Mouse (Mus musculus) c-Kit-positive CD71-negative TER-119-negative erythroid progenitor cells, embryonic 14.5 days (primary cell): ENCODE data around the gene Ldlrad3.

Source experiments
- DNase-seq: peaks from one replicate; pipeline ENCODE4 v3.0.0-alpha.2; 2013; ENCODE audit warnings: low read depth

Gene Ldlrad3

DNA sequence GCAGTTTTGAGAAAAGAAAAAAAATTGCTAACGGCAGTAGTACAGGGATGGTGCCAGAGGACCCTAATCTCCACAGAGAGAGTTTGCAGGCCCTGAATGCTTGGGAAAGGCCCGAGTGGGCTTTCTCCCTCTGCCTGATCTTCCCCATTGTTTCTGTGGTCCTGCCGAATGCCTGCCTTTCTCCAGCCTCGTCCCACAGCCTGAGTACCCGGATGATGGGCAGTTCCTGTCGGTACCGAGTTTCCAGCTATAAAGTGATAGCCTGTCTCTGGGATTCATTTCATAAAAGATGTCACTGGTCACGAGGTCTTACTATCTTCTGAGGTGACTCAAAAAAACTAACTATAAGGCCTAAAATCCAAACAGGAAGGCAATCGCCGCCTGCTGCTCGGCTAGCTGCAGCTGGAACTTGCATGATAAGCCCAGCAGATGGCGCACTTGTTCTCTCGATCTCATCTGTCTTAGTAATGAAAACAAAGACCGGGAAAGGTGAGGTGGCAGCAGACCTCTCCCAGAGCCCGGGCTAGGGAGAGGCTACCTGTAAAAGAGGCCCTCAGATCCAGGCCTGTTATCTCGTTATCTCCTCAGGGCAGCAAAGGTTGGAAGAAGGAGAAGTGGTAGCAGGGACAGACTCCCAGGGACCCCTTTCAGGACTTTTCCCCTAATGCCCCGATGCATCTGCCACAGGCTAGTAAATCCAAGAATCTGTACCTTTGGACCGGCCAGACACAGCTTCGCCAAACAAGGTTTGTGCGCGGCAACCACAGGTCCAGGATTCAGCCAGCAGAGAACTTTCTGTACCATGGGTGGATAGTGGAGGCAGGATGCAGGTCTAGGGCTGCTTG, 280.4 kb downstream of the Ldlrad3 start:
- peak; percentile 69 for DNase-seq

DNA sequence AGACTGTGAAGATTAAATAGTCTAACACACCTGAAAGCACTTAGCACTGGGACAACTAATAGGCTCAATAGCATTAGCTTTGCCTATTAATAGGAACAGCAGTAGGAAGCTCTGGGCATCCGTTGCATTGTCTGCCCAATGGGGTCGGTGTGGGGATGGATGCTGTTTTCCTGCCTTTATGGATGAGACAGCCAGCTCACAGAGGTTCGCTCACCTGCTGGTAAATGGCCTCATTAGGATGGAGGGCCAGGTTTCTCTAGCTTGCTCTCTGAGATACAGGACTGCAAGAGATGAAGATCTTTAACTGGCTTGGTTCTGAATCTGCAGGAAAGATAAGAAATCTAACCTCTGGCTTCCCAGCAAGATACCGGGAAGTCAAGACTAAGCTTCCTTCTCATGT, 284.0 kb downstream of the Ldlrad3 start:
- no peak for DNase-seq
